Mouse (Mus musculus): Measurements from ENCODE around the gene Gm49387. TPM values are rescaled to one million over a fixed set of nuclear protein-coding genes. Genes with fewer than 3 reads are reported as not detected.

Gm49387 gene
- not detected for polyA plus RNA-seq (2017; shearing (Covaris generic))

DNA sequence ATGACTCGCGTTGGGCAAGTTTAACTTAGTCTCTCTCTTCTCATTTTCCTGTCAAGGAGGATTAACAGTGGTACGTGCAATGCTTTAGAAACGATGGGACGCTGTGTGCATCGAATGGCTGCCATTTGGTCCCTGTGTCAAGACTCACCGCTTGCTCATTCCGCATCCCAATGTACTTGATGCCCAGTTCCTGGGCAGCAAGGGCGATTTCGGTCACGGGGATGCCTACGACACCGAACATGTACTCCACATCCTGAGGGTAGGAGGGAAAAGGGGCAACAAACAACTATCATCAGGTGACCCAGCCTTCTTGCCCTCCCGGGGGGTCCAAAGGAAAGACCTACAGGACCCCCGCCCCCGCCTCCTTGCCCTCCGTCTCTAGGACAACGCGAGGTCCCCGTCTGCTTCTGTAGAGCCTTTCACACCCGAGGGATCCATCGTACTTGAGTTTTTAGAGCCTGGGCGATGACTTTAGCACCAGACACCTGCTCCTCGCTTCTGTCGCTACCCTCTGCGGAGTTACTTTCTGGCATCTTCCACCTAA is at the start of gene Gm49387:
TSS of gene Gm49387 (minus strand) at position 533 of the 544 bp plus-strand sequence.

DNA sequence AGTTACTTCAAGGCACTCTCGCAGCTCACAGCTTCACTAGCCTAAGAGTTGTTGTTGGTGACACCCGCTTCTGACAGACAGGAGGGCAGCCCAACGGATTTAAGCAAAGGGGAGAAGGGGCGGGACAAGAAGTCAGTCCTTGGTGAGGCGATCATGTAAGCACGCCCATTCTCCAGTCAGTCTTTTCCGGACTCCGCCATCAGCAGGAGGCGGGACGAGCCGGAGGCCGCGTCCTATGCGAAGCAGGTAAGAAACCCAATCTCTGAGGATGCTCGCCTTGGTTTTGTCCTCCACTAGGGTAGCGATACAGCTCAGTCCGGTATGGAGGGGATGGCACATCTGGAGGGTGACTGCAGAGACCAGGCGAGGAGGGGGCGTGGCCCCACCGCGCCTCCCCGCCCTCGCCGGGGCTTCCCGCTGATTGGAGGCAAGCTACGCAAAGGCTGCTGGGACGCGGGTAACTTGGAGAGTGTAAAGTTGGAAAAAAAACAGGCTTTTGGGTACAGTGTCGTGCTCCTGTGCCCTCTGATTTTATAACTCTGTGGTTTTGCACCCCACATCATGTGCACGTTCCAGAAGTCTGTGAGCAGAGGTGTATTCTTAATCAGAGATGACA is 320 bp upstream of the Gm49387 start, which contains the start of the genes Btd and Hacl1:
TSS of gene Btd (plus strand) at position 139 of the 616 bp plus-strand sequence.
TSS of gene Hacl1 (minus strand) at position 397 of the 616 bp plus-strand sequence.

DNA sequence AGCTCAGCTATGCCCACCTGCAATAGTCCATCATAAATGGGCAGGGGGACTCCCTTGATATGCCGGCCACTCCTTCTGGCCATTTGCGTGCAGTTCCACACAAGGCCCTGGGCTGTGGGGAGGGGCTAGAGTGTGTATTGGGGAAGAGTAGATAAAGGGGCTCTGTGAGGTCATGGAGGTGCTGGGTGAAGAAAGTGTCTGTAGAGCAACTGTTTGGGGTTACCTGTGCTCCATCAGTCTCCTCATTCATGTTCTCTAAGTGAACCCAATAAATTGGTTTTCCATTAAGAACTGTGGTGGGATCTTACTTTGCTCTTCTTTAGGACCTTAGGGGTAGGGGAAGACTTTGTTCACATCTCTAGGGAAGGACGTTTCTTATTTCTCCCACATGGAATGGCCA is 49.4 kb downstream of the Gm49387 start, which contains the start of gene Colq:
TSS of gene Colq (minus strand) at position 101 of the 400 bp plus-strand sequence.

Other genes with a start within 250 kb of the Gm49387 start
- gene Sh3bp5, start 204.8 kb downstream of the Gm49387 start, polyA plus RNA-seq (2017; shearing (Covaris generic)) = 78.9 TPM
- gene Eaf1, start 146.5 kb downstream of the Gm49387 start, polyA plus RNA-seq (2017; shearing (Covaris generic)) = 36.0 TPM
- 55.0 TPM for gene Mettl6, start 145.8 kb downstream of the Gm49387 start, polyA plus RNA-seq (2017; shearing (Covaris generic))
- gene Colq, start 49.5 kb downstream of the Gm49387 start, polyA plus RNA-seq (2017; shearing (Covaris generic)) = 17.5 TPM
- gene Btd, start 150 bp upstream of the Gm49387 start, polyA plus RNA-seq (2017; shearing (Covaris generic)) = 23.7 TPM
- 27.0 TPM for gene Hacl1, start 408 bp upstream of the Gm49387 start, polyA plus RNA-seq (2017; shearing (Covaris generic))
- 17.7 TPM for gene Ankrd28, start 189.8 kb upstream of the Gm49387 start, polyA plus RNA-seq (2017; shearing (Covaris generic))